Mouse (Mus musculus): ENCODE data around the gene Fam221b. TPM values are rescaled to one million over a fixed set of nuclear protein-coding genes. Genes with fewer than 3 reads are reported as not detected.

Fam221b gene
- polyA plus RNA-seq, 1 experiment from 2014 or later: 1.6 TPM

DNA sequence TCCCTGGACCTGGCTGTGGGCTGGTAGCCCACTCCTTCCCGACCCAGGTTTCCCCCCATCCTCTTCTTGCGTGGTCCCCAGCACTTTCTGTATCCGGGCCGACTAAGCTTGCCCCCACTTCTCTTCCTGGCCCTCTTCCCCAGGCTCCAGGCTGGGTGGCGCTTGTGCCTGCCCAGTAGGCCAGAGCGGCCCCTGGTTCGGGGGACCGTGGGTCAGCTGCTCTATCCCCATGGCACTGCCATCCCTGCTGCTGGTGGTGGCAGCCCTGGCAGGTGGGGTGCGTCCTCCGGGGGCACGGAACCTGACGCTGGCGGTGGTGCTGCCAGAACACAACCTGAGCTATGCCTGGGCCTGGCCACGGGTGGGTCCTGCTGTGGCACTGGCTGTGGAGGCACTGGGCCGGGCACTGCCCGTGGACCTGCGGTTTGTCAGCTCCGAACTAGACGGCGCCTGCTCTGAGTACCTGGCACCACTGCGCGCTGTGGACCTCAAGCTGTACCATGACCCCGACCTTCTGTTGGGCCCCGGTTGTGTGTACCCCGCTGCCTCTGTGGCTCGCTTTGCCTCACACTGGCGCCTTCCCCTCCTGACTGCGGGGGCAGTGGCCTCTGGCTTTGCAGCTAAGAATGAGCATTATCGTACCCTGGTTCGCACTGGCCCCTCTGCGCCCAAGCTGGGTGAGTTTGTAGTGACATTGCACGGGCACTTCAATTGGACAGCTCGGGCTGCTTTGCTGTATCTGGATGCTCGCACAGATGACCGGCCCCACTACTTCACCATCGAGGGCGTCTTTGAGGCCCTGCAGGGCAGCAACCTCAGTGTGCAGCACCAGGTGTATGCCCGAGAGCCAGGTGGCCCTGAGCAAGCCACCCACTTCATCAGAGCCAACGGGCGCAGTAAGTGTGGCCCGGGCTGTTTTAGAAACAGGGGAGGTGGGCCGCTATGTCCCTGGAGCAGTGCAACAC lies 36.7 kb downstream of the Fam221b start:
- WGBS: 39% methylated on average over 42 of the region's 42 CpGs
- peaks cover 29% of the 10 kb centered on the region for H3K4me1 ChIP-seq (ENCODE audit: control insufficient read depth, insufficient read depth, low read length)
- peak overlapping the region; percentile 91 for H3K9ac ChIP-seq (replicated peaks; ENCODE audit: low read depth, low read length)
- H3K4me3 ChIP-seq (ENCODE audit: low read depth, low read length): peak overlapping the region; percentile 53
- no peaks in the 10 kb centered on the region for H3K27me3 ChIP-seq (ENCODE audit: control insufficient read depth, insufficient read depth, low read length)
- H3K36me3 ChIP-seq (ENCODE audit: control insufficient read depth, insufficient read depth, low read length): no peaks in the 10 kb centered on the region
- peak overlapping the region; percentile 93 for H3K4me2 ChIP-seq (ENCODE audit: low read depth, low read length)
- ATAC-seq (ENCODE audit: low read depth): peak; percentile 29
- H3K9me3 ChIP-seq (ENCODE audit: control insufficient read depth, low read length): no peaks in the 10 kb centered on the region
- peak overlapping the region; percentile 88 for H3K27ac ChIP-seq (ENCODE audit: low read depth, low read length)

DNA sequence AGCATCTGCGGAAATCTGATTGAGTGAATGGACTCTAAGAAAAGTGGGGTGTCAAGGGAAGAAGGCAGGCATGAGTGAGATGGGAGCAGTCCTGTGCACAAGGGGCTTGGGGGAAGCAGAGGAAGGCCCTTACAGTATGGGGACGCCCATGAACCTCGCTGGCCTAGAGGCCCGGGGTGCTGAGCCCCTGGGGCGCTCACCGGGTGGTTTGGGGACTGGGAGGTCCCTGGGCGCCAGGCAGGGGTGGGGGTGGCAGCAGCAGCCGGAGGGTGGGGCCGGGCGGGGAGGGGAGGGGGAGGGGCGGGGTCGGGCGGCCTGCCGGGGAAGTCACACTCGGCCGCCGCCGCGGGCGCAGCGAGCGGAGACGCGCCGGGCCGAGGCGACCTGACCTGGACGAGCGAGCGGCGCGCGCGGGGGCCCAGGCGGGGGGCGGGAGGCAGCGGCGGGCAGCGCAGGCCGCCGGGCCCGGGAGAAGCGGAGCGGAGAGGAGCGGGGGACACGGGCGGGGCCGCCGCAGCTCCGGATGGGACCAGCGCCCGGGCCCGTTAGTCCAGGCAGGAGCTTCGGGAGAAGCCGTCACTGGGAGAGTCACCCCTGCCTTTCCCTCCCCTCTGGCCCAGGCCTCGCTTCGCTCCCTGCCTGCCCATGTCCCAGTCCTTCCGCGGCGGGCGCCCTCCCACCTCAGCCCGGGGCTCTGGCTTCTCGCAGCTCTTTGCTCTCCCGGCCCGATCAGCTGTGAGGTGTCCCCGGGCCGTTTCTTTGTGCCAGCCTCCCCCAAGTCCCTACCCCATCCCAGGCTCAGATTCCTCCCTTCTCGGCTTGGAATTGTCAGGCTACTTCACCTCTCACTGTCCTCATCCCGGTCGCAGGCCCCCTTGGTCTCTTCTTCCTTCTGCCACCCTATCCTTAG lies 37.6 kb downstream of the Fam221b start, which contains the start of gene Npr2:
Npr2 (plus strand) TSS at position 890 of the 910 bp plus-strand sequence.
- H3K27ac ChIP-seq (ENCODE audit: low read depth, low read length): peak within 1 kb of the TSS; percentile 88
- no peaks in the 10 kb centered on the region for H3K27me3 ChIP-seq (ENCODE audit: control insufficient read depth, insufficient read depth, low read length)
- peak within 1 kb of the TSS; percentile 53 for H3K4me3 ChIP-seq (ENCODE audit: low read depth, low read length)
- H3K4me2 ChIP-seq (ENCODE audit: low read depth, low read length): peak within 1 kb of the TSS; percentile 93
- WGBS: under 1% methylated on average over 36 of the region's 70 CpGs
- peak; percentile 57 for ATAC-seq (ENCODE audit: low read depth)
- peaks cover 29% of the 10 kb centered on the region for H3K4me1 ChIP-seq (ENCODE audit: control insufficient read depth, insufficient read depth, low read length)
- peak within 1 kb of the TSS; percentile 91 for H3K9ac ChIP-seq (replicated peaks; ENCODE audit: low read depth, low read length)
- H3K36me3 ChIP-seq (ENCODE audit: control insufficient read depth, insufficient read depth, low read length): no peaks in the 10 kb centered on the region
- H3K9me3 ChIP-seq (ENCODE audit: control insufficient read depth, low read length): no peaks in the 10 kb centered on the region

DNA sequence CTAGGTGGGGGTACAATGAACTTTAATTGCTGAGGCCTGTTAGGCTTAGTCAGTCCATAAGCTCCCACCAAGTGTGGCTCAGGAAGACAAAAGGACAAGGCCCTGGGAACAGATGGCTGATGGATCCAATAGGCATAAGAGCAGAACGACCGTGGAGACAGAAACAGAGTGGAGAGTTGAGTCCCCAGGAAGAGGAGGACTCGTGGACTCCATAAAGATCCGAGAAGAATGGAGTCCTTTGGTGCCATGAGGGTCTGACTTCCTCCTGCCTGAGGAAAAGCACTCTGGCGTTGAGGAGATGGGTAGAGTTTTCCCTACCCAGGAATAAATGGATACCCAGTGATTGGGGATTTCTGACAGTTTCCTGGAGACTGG lies 38.3 kb downstream of the Fam221b start:
- 11% methylated on average over 5 of the region's 5 CpGs for WGBS
- ATAC-seq (ENCODE audit: low read depth): peak; percentile 15; the same call in 1 of the 2 replicates
- no peaks in the 10 kb centered on the region for H3K27me3 ChIP-seq (ENCODE audit: control insufficient read depth, insufficient read depth, low read length)
- H3K36me3 ChIP-seq (ENCODE audit: control insufficient read depth, insufficient read depth, low read length): no peaks in the 10 kb centered on the region
- H3K9me3 ChIP-seq (ENCODE audit: control insufficient read depth, low read length): no peaks in the 10 kb centered on the region
- H3K4me1 ChIP-seq (ENCODE audit: control insufficient read depth, insufficient read depth, low read length): peaks cover 29% of the 10 kb centered on the region
- peak overlapping the region; percentile 88 for H3K27ac ChIP-seq (ENCODE audit: low read depth, low read length)
- H3K4me3 ChIP-seq (ENCODE audit: low read depth, low read length): peak overlapping the region; percentile 53; the same call in 1 of the 2 replicates
- no peak overlapping the region for H3K9ac ChIP-seq (replicated peaks; ENCODE audit: low read depth, low read length)
- peak overlapping the region; percentile 93 for H3K4me2 ChIP-seq (ENCODE audit: low read depth, low read length)

DNA sequence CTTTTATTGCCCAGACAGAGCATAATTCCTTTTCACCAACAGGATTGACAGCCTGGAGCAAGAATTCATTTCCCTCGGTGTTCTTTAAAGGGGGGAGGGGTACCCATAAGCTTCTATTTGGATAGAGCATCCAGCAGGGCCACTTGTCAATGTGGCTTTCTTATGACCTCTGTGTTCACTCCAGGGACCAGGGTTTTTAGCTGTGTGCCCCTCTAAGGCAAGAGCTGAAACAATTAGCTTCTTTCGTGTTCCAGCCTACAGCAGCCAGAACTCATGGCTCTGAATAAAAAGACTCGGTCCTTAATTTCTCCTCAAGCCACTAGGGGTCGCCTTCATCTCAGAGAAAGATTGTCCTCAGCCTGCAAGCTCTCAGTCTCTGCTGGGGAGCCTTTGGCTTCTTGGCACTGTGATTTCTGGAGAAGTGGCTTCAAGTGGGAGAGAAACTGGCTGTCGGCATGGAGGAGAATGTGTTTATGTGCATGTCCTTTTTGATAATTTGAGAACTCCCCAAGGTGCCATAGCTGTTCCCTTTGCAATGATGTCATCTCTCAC lies 38.8 kb downstream of the Fam221b start:
- 0 out of 2 replicates have a peak, but pooled peaks cover 3% of the 10 kb centered on the region for H3K9me3 ChIP-seq (ENCODE audit: control insufficient read depth, low read length)
- H3K4me1 ChIP-seq (ENCODE audit: control insufficient read depth, insufficient read depth, low read length): peaks cover 29% of the 10 kb centered on the region
- H3K9ac ChIP-seq (replicated peaks; ENCODE audit: low read depth, low read length): no peak overlapping the region
- WGBS: under 1% methylated on average over 5 of the region's 5 CpGs
- H3K36me3 ChIP-seq (ENCODE audit: control insufficient read depth, insufficient read depth, low read length): no peaks in the 10 kb centered on the region
- H3K4me3 ChIP-seq (ENCODE audit: low read depth, low read length): no peak overlapping the region
- H3K27me3 ChIP-seq (ENCODE audit: control insufficient read depth, insufficient read depth, low read length): no peaks in the 10 kb centered on the region
- peak; percentile 55 for ATAC-seq (ENCODE audit: low read depth)
- H3K4me2 ChIP-seq (ENCODE audit: low read depth, low read length): peak overlapping the region; percentile 1; the same call in 1 of the 2 replicates
- H3K27ac ChIP-seq (ENCODE audit: low read depth, low read length): peak overlapping the region; percentile 88

DNA sequence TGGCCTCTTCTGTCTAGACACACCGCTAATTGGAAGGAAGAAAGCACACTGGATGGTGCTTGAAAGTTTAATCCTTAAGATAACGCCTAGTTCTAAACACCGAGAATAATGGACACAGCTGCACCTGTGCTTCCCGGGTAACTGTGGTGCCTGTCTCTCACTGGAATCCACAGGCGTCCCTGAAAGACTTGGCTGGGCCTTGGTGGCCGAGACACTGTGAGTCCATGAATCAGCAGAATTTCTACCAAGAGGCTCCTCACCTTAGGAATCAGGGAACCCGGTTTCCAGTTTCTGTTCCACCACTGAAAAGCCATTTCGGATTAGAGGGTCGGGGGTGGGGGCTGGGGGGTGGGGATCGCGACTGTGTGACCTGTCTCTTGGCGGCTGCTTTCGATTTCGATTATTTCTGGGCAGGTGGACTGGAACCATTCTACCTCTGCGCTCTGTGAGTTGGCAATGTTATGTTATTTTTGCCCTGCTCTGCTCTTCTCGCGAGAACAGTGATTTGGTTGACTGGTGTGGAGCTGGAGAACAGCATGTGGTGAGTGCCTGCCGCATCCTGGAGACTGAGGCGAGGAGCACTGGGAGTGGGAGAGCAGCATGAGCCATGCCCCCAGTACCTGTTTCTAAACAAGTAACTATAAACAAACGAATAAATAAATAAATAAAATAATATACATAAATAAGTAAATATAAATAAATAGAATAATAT lies 39.7 kb downstream of the Fam221b start:
- H3K27ac ChIP-seq (ENCODE audit: low read depth, low read length): no peak overlapping the region

DNA sequence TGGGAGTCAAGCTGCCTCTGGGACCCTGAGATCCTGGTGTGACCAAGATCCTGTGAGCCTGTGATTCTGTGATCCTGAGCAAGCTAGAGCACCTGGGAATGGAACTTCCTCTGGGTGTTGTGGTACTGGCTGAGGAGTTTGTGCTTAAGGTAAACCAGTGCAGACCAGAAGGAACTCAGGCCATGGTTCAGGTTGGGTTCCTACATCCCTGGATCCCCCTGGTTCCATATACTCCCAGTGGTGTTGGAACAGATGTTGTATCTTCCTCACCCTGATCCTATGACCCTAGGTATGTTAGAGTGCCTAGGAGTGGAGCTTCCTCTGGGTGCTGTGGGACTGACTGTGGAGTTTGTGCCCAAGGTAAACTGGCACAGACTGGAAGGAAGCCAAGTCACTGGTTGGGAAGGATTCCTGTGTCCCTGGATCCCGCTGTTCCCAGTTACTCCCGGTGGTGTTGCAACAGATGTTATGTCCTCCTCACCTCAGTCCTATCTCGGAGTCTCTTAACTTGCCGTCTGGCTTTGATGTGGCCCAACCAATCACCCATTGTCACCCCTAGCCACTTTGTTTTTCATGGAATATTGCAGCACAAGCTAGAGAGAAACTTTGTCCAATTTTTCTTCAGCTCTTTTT lies 48.7 kb downstream of the Fam221b start:
- Histone ChIP-seq H3K9me3 (ENCODE audit: control insufficient read depth, low read length) (no peaks in the 10 kb centered on the region), H3K27me3 (ENCODE audit: control insufficient read depth, insufficient read depth, low read length) (no peaks in the 10 kb centered on the region), H3K4me2 (ENCODE audit: low read depth, low read length) (no peak overlapping the region), H3K4me1 (ENCODE audit: control insufficient read depth, insufficient read depth, low read length) (no peaks in the 10 kb centered on the region), H3K9ac (replicated peaks; ENCODE audit: low read depth, low read length) (no peak overlapping the region), H3K27ac (ENCODE audit: low read depth, low read length) (no peak overlapping the region), H3K4me3 (ENCODE audit: low read depth, low read length) (no peak overlapping the region), H3K36me3 (ENCODE audit: control insufficient read depth, insufficient read depth, low read length) (no peaks in the 10 kb centered on the region)
- 88% methylated on average over 4 of the region's 4 CpGs for WGBS
- ATAC-seq (ENCODE audit: low read depth): no peak

More for the DNA sequence above, 39.7 kb downstream of the Fam221b start:
- H3K36me3 ChIP-seq (ENCODE audit: control insufficient read depth, insufficient read depth, low read length): no peaks in the 10 kb centered on the region
- H3K9me3 ChIP-seq (ENCODE audit: control insufficient read depth, low read length): 0 out of 2 replicates have a peak, but pooled peaks cover 3% of the 10 kb centered on the region
- no peak overlapping the region for H3K4me3 ChIP-seq (ENCODE audit: low read depth, low read length)
- H3K4me1 ChIP-seq (ENCODE audit: control insufficient read depth, insufficient read depth, low read length): peaks cover 29% of the 10 kb centered on the region
- H3K4me2 ChIP-seq (ENCODE audit: low read depth, low read length): no peak overlapping the region; the same call in 1 of the 2 replicates
- no peak overlapping the region for H3K9ac ChIP-seq (replicated peaks; ENCODE audit: low read depth, low read length)
- 45% methylated on average over 20 of the region's 20 CpGs for WGBS
- no peaks in the 10 kb centered on the region for H3K27me3 ChIP-seq (ENCODE audit: control insufficient read depth, insufficient read depth, low read length)
- peak; percentile 51; the same call in 1 of the 2 replicates for ATAC-seq (ENCODE audit: low read depth)

DNA sequence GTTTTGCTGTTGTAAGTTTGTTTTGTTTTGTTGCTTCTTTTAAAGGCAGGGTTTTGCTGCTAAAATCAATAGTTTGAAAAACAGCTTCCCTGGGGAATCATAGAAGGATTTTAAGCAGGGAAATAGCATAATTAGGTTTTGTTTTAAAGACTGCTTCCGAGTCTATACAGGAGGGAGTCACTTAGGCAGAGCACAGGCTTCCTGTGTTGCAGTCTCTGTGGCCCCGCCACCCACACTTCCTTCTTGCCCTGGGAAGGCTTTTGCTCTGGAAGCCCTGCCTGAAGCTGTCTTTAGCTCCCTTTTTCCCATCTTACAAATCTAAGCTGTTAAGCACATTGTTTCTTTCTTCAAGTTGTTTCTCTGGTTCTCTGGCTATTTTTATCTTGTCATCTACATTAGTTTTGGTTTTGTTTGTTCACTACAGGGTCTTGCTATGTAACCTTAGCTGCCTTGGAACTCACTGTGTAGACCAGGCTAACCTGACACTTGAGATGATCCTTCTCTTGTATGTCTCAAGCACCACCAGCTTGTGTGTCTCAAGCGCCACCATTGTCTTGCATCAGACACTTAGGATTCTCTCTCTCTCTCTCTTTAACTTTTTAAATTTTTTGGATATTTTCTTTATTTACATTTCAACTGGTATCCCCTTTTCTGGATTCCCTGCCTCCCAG lies 55.8 kb downstream of the Fam221b start:
- Histone ChIP-seq H3K9me3 (ENCODE audit: control insufficient read depth, low read length) (no peaks in the 10 kb centered on the region), H3K9ac (replicated peaks; ENCODE audit: low read depth, low read length) (no peak overlapping the region), H3K27me3 (ENCODE audit: control insufficient read depth, insufficient read depth, low read length) (no peaks in the 10 kb centered on the region), H3K27ac (ENCODE audit: low read depth, low read length) (no peak overlapping the region), H3K4me2 (ENCODE audit: low read depth, low read length) (no peak overlapping the region), H3K4me3 (ENCODE audit: low read depth, low read length) (no peak overlapping the region), H3K4me1 (ENCODE audit: control insufficient read depth, insufficient read depth, low read length) (no peaks in the 10 kb centered on the region), H3K36me3 (ENCODE audit: control insufficient read depth, insufficient read depth, low read length) (no peaks in the 10 kb centered on the region)
- 68% methylated on average over 3 of the region's 3 CpGs for WGBS
- no peak for ATAC-seq (ENCODE audit: low read depth)
